Mouse (Mus musculus): ENCODE measurements around the gene Rec8.

Rec8 gene

DNA sequence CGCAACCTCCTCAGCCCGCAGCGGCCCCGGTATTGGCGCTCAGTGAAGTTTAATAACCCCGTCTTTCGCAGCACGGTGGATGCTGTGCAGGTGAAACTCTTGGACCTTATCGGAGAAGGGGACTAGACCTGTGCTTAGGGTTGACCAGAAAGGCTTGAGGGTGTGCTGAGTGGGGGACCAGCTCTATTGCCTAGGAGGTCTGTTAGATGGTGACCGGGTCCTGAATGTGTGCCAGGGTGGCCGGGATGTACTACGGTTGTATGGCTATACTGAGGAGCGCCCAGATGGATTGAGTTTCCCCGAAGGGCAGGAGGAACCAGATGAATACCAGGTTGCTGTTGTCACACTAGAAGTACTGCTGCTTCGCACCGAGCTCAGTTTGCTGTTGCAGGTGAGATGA lies 25.6 kb upstream of the Rec8 start:
- no peak for DNase-seq (ENCODE audit: low read depth, low spot score)

DNA sequence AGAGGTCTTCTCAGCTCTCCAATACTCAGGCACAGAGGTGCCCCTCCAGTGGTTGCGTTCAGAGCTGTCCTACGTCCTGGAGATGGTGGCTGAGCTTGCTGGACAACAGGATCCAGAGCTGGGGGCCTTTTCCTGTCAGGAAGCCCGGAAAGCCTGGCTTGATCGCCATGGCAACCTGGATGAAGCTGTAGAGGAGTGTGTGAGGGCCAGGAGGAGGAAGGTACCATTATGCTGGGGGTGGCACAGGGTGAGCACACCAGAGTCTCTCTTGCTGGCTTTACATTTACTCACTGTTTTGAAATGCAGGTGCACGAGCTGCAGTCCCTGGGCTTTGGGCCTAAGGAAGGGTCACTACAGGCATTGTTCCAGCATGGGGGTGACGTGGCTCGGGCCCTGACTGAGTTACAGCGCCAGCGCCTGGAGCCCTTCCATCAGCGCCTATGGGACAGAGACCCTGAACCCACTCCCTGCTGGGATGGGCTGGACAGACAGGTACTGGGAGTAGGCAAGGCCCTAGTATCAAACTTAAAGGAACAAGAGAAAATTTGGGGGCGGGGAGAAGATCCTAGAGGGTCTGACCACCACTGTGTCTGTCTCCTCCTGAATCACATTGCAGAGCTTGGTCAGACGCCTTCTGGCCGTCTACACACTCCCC lies 21.7 kb upstream of the Rec8 start:
- no peak for DNase-seq (ENCODE audit: low read depth, low spot score)

DNA sequence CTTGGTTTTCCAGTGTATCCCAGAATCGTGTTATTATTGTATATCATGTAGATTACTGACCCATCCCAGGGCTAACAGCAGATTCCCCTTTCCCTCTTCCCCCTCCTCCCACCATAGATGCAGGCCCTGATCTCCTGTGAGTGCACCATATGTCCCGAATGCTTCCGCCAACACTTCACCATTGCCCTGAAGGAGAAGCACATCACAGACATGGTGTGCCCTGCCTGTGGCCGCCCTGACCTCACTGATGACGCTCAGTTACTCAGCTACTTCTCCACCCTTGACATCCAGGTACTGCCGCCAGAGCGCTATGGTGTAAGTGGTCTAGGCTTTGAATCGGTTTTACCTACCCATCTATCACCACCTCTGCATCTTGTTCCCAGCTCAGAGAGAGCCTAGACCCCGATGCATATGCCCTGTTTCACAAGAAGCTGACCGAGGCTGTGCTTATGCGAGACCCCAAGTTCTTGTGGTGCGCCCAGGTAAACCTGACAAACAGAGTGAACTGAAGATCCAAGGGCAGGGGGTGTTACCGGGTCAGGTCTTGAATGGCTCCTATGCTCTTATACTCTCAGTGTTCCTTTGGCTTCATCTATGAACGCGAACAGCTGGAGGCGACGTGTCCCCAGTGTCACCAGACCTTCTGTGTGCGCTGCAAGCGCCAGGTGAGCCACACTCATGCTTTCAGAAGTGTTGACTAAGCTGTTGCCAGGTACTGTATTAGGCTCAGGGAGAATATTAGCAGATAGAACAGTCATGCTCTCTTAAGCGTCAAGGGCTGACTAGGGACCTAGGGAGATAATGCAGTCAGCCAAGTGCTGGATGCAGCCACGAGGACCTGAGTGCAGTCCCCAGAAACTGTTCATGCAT lies 19.1 kb upstream of the Rec8 start:
- DNase-seq (ENCODE audit: low read depth, low spot score): no peak

DNA sequence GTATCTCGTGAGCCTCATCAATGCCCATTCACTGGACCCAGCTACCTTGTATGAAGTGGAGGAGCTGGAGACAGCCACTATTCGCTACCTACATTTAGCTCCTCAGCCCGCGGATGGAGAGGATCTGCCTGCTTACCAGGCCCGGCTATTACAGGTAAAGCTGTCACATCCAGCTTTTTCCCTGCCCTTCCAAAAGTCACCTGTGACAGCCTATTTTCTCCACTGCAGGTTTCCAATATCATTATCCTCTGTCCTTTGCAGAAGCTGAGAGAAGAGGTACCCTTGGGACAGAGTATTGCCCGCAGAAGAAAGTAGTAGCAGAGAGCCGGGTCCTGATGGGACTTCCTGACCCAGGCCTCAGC lies 14.6 kb upstream of the Rec8 start, which contains the start of gene Irf9:
TSS of gene Irf9 (plus strand) at position 301 of the 362 bp plus-strand sequence.
- DNase-seq (ENCODE audit: low read depth, low spot score): no peak

DNA sequence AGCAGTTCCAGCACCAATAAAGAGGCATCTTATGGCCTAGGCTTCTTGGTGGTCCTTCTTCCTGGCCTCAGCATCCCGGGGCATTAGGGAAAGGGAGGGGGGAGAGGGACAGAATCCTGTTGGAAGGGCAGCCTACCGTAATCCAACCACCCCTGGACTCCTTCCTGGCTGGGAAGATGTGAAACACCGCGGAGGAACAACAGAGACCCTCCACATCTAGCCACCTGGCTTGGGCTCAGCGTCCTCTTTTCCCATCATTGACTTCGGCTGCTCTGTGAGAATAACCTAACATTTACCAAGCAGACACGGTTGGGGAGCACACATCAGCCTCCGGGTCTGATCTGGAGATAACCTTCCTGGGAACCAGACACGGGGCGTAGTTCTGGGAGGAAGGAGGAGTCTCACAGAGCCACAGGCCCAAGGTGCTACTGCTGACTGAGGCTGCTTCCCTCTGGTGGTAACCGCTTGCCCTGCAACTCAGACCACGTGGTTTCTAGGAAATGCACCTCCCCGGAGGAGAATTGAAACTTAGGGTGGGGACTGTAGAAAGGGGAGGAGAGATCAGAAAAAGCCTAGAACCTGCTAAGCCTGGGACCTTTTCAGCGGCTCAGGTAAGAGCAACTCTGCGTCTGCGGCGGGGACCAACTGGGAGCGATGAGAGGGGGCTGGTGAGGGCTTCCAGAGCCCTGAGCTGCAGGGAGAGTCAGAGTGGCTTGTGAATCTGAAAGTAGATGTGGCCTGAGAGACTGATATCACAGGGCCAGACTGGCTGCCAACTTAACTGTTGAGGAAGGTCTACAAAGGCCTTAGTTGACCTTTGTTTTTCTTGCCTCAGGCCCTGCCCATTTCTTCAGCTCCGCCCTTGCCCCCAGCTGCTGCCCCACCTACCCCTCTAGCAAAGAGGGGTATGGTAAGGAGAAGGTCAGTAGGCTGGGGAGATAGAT lies 13.9 kb upstream of the Rec8 start:
- DNase-seq (ENCODE audit: low read depth, low spot score): peak; percentile 99

DNA sequence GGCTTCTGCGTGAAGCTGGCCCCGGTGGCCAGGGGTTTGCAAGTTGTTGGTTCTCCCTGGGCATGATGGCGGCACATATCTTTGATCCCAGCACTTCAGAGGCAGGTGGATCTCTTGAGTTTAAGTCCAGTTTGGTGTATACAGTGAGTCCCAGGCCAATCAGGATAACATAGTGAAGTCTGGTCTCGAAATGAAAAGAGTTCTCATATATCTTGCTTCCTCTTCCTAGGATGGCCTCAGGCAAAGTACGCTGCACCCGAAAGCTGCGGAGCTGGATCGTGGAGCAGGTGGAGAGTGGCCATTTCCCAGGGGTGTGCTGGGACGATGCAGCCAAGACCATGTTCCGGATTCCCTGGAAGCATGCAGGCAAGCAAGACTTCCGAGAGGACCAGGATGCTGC lies 13.0 kb upstream of the Rec8 start:
- DNase-seq (ENCODE audit: low read depth, low spot score): peak; percentile 29

DNA sequence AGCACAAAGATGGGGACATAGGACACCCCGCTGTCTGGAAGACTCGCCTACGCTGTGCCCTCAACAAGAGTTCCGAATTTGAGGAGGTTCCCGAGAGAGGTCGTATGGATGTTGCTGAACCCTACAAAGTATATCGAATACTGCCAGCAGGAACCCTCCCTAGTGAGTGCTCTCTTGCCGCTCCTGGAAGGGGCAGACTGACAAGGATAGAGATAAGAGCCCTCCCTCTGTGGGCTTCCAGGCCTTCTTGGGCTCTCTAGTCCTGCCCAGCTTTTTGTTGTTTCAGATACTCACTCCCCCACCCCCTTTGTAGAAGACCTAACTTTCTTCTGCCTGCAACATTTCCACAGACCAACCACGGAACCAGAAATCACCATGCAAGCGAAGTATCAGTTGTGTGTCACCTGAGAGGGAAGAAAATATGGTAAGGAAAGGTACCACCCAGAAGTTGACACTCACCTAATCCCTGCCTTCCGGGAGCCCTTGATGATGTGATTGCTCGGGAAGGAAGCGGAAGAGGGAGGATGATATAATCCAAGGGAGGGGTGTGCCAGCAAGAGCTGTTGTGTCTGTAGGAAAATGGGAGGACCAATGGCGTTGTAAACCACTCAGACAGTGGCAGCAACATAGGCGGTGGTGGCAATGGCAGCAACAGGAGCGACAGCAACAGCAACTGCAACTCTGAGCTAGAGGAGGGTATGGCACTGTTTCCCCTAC lies 11.9 kb upstream of the Rec8 start:
- DNase-seq (ENCODE audit: low read depth, low spot score): no peak

DNA sequence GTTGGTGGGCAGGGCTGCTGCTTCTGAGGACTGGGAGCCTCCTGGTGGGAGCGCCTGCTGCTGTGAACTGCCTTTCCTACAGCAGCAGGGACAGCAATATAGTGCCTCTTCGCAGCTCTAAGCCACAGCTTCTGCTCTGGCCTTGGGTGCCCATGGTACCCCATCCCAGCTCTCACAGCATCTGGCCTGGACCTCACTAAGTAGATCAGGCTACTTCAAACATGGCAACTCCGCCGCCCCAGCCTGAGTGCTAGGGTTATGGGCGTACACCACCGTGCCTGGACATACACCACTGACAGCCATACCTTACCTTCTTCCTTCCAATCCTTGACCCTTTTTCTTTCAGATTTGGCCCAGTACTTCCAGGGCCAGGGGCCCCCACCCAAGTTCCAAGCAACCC lies 9.5 kb upstream of the Rec8 start:
- no peak for DNase-seq (ENCODE audit: low read depth, low spot score)

DNA sequence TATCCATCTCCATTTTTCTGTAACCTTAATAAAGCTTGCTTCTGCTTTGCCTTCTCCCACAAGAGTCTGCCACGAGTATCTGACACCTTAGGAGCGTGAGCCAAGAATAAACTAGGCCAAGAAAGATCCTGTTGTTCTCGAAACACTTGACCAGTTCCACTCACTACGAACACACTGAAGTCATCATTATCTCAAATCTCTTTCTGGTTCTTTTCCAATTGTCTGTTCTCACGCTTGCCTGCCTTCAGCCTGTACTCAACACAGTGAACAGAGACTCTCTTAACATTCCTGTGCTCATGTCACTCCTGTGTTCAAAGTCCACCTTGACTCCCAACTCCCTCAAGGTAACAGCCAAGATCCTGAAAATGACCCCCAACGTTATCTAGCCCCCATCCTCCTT lies 4.5 kb upstream of the Rec8 start:
- no peak for DNase-seq (ENCODE audit: low read depth, low spot score)

DNA sequence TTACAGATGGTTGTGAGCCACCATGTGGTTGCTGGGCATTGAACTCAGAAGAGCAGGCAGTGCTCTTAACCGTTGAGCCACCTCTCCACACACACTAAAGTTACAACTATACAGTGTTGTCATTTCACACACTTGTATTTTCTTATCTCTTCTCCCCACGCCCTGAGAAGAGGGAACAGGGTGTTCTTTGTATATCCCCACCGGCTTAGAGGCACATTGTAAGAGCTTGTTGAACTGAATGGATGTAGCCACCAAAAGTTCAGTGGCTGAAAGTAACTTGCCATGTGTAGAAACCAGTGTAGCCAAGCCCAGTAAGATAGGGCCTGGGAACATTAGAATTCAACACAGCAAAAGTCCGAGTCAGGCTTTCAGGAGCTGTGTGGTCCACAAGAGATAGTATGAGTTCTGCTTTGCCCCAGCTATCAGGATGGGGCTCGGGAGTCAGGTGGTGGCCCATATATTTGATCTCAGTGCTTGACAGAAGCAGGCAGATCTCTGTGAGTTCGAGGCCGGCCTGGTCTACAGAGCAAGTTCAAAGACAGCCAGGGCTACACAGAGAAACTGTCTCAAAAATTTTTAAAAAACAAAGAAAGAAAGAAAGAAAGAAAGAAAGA lies 3.2 kb upstream of the Rec8 start:
- DNase-seq (ENCODE audit: low read depth, low spot score): no peak

DNA sequence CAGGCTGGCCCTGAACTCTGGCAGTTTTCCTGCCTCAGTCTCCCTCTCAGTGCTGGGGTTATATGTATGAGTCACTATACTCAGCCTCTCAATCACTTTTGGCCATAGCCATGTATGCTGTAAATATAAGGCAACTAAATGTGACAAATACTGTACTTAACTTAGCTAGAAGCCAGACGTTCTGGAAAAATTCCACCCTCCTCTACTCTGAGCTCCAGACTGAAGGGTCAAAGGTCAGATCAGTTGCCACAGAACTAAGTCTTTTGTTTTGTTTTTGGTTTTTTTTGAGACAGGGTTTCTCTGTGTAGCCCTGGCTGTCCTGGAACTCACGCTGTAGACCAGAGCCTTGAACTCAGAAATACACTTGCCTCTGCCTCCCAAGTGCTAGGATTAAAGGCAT lies 2.0 kb upstream of the Rec8 start:
- no peak for DNase-seq (ENCODE audit: low read depth, low spot score)

DNA sequence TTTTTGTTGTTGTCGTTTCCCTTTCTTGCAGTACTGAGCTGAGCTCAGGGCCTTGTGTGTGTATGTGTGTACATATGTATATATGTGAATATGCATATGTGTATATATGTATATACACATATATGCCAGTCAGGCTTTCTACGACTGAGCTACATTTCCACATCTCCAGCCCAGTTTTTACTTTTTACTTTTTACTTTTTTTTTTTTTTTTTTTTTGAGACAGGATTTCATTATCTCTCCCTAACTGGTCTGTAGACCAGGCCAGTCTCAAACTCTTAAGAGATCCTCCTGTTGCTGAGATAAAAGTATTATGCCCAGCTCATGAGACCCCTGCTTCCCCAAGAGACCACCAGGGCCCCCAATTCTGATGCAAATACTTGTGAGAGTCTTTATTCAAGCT lies 993 bp upstream of the Rec8 start:
- no peak for DNase-seq (ENCODE audit: low read depth, low spot score)

DNA sequence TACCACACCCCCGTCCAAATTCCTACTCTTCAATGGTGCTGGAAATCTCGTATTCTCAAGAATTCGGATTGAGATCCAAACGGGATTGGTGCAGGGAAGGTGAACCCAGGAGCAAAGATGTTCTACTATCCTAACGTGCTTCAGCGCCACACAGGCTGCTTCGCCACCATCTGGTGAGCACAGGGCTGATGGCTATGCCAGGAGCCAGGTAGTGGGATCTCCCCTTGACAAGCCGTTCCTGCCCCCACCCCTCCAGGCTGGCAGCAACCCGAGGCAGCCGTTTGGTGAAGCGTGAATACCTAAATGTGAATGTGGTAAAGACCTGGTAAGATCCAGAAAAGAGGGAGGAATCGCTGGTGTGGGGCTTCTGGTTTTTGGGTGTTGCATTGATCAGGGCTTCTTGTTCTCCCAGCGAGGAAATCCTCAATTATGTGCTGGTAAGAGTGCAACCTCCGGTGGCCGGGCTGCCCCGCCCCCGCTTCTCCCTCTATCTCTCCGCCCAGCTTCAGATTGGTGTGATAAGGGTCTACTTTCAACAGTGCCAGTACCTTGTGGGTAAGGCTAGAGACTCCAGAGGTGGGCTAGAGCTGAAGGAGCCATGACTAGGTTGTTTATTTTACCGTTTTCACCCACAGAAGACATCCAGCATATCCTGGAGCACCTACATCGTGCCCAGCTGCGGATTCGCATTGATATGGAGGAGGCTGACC lies 804 bp downstream of the Rec8 start:
- DNase-seq (ENCODE audit: low read depth, low spot score): no peak

DNA sequence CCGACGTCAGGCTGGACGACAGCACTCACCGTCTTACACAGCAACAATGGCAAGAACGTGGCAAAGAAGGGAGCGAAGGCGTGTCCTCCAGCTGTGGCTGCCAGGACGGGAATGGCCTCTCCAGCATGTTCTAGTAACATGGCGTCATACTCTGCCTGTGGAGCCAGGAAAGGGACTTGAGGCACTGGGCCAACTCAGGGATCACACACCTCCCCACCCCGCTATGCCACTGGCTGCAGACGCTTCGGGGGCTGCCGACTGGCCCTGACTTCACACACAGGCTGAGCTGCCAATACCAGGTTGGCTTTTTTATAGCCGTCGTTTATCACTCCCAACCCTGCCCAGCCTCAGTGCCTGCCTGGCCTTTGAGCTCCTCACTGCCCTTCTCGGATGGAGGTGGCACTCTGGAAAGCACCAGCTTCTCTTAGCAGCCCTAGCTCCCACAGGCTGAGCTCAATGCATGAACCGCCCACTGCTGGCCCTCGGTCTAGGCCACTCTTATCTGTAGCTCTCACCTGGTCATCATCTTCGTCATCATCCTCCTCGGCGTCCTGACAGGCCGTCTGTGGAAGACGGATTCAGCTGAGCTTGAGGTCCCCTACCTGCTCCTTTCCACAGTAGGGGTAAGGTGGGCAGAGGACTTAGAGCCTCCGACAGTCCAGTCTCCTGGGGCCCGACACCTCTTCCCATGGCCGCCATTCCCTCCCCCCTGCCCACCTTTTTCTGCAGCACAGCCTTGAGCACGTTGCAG lies 10.4 kb downstream of the Rec8 start:
- no peak for DNase-seq (ENCODE audit: low read depth, low spot score)

DNA sequence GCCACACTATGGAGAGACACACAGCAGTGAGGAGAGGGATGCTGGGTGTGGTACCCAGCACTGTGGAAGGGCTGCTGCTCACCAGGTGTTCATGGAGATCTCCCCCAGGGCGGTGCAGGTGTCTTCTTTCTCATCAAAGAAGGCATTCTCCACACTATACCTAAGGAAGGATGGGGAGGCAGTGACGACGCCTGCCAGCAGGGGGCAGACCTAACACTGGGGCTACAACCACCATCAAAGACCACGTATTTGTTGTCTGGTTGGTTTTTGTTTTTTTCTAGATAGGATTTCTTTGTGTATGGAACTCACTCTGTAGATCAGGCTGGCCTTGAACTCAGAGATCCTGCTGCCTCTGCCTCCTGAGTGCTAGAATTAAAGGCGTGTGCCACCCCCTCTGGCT lies 11.5 kb downstream of the Rec8 start:
- peak; percentile 68 for DNase-seq (ENCODE audit: low read depth, low spot score)

DNA sequence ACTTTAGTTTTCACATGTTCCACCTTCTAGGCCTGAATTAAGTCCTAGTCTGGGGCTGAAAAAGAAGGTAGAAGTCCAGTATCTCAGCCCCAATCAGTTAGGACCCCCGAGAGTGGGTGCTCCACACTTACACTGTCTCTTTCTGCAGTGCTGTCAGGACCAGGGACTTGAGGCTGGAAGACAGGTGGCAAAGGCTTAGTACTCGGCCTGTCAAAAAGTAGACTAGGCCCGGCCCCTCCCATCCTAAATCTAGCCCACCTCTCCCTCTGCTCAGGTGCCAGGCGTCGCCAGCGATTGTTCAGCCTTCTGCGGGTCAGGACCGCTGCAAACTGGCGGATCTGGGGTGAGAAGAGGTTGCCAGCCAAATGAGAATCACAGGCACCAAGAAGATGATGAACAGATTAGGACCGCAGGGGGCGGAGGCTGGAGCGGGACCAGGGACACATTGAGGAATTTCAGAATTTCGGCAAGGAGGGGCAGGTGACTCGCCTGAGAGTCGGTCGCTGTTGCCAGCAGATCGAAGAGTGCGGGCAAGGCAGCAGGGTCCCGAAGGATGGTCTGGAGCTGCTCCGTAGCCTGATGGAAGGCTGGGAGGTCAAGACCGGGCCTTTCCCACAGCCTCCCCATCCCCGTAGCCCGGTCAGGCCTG lies 17.2 kb downstream of the Rec8 start:
- peak; percentile 25 for DNase-seq (ENCODE audit: low read depth, low spot score)

DNA sequence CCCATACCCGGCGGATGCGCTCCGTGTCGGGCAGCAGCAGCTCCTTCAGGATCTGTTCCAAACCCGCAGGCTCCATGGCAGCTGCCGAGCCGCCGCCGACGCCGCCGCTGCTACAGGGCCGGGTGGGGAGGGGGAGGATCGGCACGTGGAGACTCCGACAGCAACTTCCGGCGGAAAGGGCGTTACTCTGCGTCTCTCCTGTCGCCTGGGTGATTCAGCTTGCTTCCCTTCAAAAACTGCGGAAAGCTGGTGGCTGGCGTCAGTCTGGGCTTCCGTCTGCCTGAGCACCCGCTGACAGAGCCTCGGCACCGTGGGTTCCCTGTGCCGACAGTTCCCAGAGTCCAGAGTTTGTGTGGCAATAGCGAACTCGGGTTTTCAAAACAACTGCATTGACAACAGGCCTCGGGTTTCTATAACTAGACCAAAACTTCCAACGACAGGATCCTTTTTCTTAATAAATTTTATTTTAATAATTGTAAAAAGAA lies 17.7 kb downstream of the Rec8 start, which contains the start of gene Ipo4:
TSS of gene Ipo4 (minus strand) at position 435 of the 485 bp plus-strand sequence.
- peak; percentile 90 for DNase-seq (ENCODE audit: low read depth, low spot score)

DNA sequence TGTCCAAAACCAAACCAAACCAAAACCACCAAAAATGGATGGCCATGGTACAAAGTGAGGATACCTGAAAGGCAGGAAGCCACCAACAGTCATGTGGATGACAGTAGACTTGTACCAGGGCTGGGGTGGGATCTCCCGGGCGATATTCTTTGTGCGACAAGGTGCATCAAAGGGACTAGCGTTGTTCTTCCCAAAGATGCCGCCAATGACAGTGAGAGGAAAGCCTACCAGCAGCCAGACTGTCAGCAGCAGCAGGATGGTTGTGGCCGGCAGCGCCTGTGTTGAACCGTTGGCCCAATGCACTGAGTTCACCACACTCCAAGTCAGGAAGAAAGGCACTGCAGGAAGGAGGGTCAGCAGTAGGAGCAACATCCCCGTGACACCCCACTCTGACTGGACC lies 20.0 kb downstream of the Rec8 start, which contains the start of gene Gm49378:
TSS of gene Gm49378 (minus strand) at position 101 of the 400 bp plus-strand sequence.
- no peak for DNase-seq (ENCODE audit: low read depth, low spot score)

DNA sequence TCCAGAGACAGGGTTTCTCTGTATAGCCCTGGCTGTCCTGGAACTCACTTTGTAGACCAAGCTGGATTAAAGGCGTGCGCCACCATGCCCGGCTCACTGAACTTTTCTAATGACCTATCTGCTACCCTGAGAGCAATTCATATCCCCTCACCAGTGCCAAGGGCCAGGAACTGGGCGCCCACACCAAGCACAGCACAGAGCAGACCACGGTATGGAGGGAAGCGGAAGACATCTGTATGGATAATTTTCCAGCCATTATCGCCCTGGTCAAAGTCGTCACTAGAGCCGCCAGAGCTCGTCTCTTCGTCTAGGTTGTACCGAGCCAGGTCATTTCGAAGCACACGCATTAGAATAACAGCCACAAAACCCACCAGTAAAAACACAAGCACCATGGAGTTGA lies 23.0 kb downstream of the Rec8 start:
- no peak for DNase-seq (ENCODE audit: low read depth, low spot score)
